Mouse (Mus musculus): ENCODE data around the gene Wscd2. TPM values are rescaled to one million over a fixed set of nuclear protein-coding genes. Genes with fewer than 3 reads are reported as not detected.

The Wscd2 gene
- 2.2 and 2.7 TPM in 2 replicates for polyA plus RNA-seq (2014; fragmentation: Nextera tagmentation; extraction: Ambion mirVana)

- Histone ChIP-seq H3K9ac (replicated peaks; ENCODE audit: low read length) (peak within 1 kb of the TSS; percentile 71), H3K4me1 (ENCODE audit: control insufficient read depth, insufficient read depth, low read length) (peaks cover 2% of the 10 kb centered on the region; the same call in 1 of the 2 replicates), H3K36me3 (replicated peaks; ENCODE audit: control insufficient read depth, insufficient read depth, low read depth, low read length) (no peaks in the 10 kb centered on the region), H3K9me3 (replicated peaks; ENCODE audit: control insufficient read depth, low read length) (no peaks in the 10 kb centered on the region), H3K4me3 (ENCODE audit: low read depth, low read length) (peak within 1 kb of the TSS; percentile 48), H3K27ac (replicated peaks; ENCODE audit: low read depth, low read length) (no peak within 1 kb of the TSS), H3K27me3 (ENCODE audit: control insufficient read depth, insufficient read depth, low read length) (peaks cover 8% of the 10 kb centered on the region), H3K4me2 (ENCODE audit: low read depth, low read length) (peak within 1 kb of the TSS; percentile 95)
- WGBS, result 65% methylated on average over 6 of the region's 6 CpGs
- no peak for DNase-seq (ENCODE audit: low spot score)
- no peak for ATAC-seq (replicated peaks; ENCODE audit: insufficient number of reproducible peaks, low FRiP score, low TSS enrichment, low read depth)
Observed at GRCm38 (mm10) chr5:113490033-113490432, at the start of gene Wscd2. Gene Wscd2 (plus strand): TSS chr5:113490333.

- H3K4me2 ChIP-seq (ENCODE audit: low read depth, low read length), result no peak overlapping the region
- DNase-seq (ENCODE audit: low spot score) (no peak), ATAC-seq (replicated peaks; ENCODE audit: insufficient number of reproducible peaks, low FRiP score, low TSS enrichment, low read depth) (no peak)
- H3K4me1 ChIP-seq (ENCODE audit: control insufficient read depth, insufficient read depth, low read length), result no peaks in the 10 kb centered on the region
- no peaks in the 10 kb centered on the region for H3K36me3 ChIP-seq (replicated peaks; ENCODE audit: control insufficient read depth, insufficient read depth, low read depth, low read length)
- H3K9ac ChIP-seq (replicated peaks; ENCODE audit: low read length), result no peak overlapping the region
- H3K27ac ChIP-seq (replicated peaks; ENCODE audit: low read depth, low read length), result no peak overlapping the region
- no peak overlapping the region for H3K4me3 ChIP-seq (ENCODE audit: low read depth, low read length)
- no peaks in the 10 kb centered on the region for H3K27me3 ChIP-seq (ENCODE audit: control insufficient read depth, insufficient read depth, low read length)
- no peaks in the 10 kb centered on the region for H3K9me3 ChIP-seq (replicated peaks; ENCODE audit: control insufficient read depth, low read length)
- 36% methylated on average over 3 of the region's 3 CpGs for WGBS
Observed at GRCm38 (mm10) chr5:113442180-113442579, 48.0 kb upstream of the Wscd2 start.

- no peak overlapping the region for H3K9ac ChIP-seq (replicated peaks; ENCODE audit: low read length)
- no peaks in the 10 kb centered on the region for H3K4me1 ChIP-seq (ENCODE audit: control insufficient read depth, insufficient read depth, low read length)
- no peaks in the 10 kb centered on the region for H3K9me3 ChIP-seq (replicated peaks; ENCODE audit: control insufficient read depth, low read length)
- WGBS, result 63% methylated on average over 9 of the region's 9 CpGs
- no peak overlapping the region for H3K4me3 ChIP-seq (ENCODE audit: low read depth, low read length)
- ATAC-seq (replicated peaks; ENCODE audit: insufficient number of reproducible peaks, low FRiP score, low TSS enrichment, low read depth) (peak; percentile 51; the same call in 1 of the 2 replicates), DNase-seq (ENCODE audit: low spot score) (no peak)
- H3K36me3 ChIP-seq (replicated peaks; ENCODE audit: control insufficient read depth, insufficient read depth, low read depth, low read length), result no peaks in the 10 kb centered on the region
- H3K27ac ChIP-seq (replicated peaks; ENCODE audit: low read depth, low read length), result no peak overlapping the region
- H3K4me2 ChIP-seq (ENCODE audit: low read depth, low read length), result no peak overlapping the region
- no peaks in the 10 kb centered on the region for H3K27me3 ChIP-seq (ENCODE audit: control insufficient read depth, insufficient read depth, low read length)
Observed at GRCm38 (mm10) chr5:113448023-113448734, 42.0 kb upstream of the Wscd2 start.

- Histone ChIP-seq H3K9me3 (replicated peaks; ENCODE audit: control insufficient read depth, low read length) (no peaks in the 10 kb centered on the region), H3K9ac (replicated peaks; ENCODE audit: low read length) (no peak overlapping the region), H3K4me3 (ENCODE audit: low read depth, low read length) (no peak overlapping the region), H3K27me3 (ENCODE audit: control insufficient read depth, insufficient read depth, low read length) (no peaks in the 10 kb centered on the region), H3K27ac (replicated peaks; ENCODE audit: low read depth, low read length) (no peak overlapping the region), H3K4me2 (ENCODE audit: low read depth, low read length) (no peak overlapping the region), H3K4me1 (ENCODE audit: control insufficient read depth, insufficient read depth, low read length) (no peaks in the 10 kb centered on the region), H3K36me3 (replicated peaks; ENCODE audit: control insufficient read depth, insufficient read depth, low read depth, low read length) (no peaks in the 10 kb centered on the region)
- ATAC-seq (replicated peaks; ENCODE audit: insufficient number of reproducible peaks, low FRiP score, low TSS enrichment, low read depth) (no peak), DNase-seq (ENCODE audit: low spot score) (no peak)
- 73% methylated on average over 3 of the region's 3 CpGs for WGBS
Observed at GRCm38 (mm10) chr5:113449336-113449735, 40.8 kb upstream of the Wscd2 start.

GRCm38 (mm10) chr5:113452691-113453090 is 37.4 kb upstream of the Wscd2 start:
- WGBS, result 5% methylated on average over 1 of the region's 1 CpGs
- Histone ChIP-seq H3K27ac (replicated peaks; ENCODE audit: low read depth, low read length) (no peak overlapping the region), H3K4me1 (ENCODE audit: control insufficient read depth, insufficient read depth, low read length) (no peaks in the 10 kb centered on the region), H3K9me3 (replicated peaks; ENCODE audit: control insufficient read depth, low read length) (no peaks in the 10 kb centered on the region), H3K9ac (replicated peaks; ENCODE audit: low read length) (no peak overlapping the region), H3K36me3 (replicated peaks; ENCODE audit: control insufficient read depth, insufficient read depth, low read depth, low read length) (no peaks in the 10 kb centered on the region), H3K4me2 (ENCODE audit: low read depth, low read length) (no peak overlapping the region), H3K4me3 (ENCODE audit: low read depth, low read length) (no peak overlapping the region), H3K27me3 (ENCODE audit: control insufficient read depth, insufficient read depth, low read length) (no peaks in the 10 kb centered on the region)
- ATAC-seq (replicated peaks; ENCODE audit: insufficient number of reproducible peaks, low FRiP score, low TSS enrichment, low read depth) (no peak), DNase-seq (ENCODE audit: low spot score) (no peak)

GRCm38 (mm10) chr5:113453356-113453755 is 36.8 kb upstream of the Wscd2 start:
- H3K4me3 ChIP-seq (ENCODE audit: low read depth, low read length), result no peak overlapping the region
- H3K27me3 ChIP-seq (ENCODE audit: control insufficient read depth, insufficient read depth, low read length), result no peaks in the 10 kb centered on the region
- 0 out of 2 replicates have a peak, but pooled peaks have one; percentile 40 for ATAC-seq (replicated peaks; ENCODE audit: insufficient number of reproducible peaks, low FRiP score, low TSS enrichment, low read depth)
- no peaks in the 10 kb centered on the region for H3K4me1 ChIP-seq (ENCODE audit: control insufficient read depth, insufficient read depth, low read length)
- H3K4me2 ChIP-seq (ENCODE audit: low read depth, low read length), result no peak overlapping the region
- peak; percentile 27 for DNase-seq (ENCODE audit: low spot score)
- 0 out of 2 replicates have a peak overlapping the region, but pooled peaks have one; percentile 35 for H3K27ac ChIP-seq (replicated peaks; ENCODE audit: low read depth, low read length)
- WGBS, result 1% methylated on average over 4 of the region's 4 CpGs
- no peaks in the 10 kb centered on the region for H3K9me3 ChIP-seq (replicated peaks; ENCODE audit: control insufficient read depth, low read length)
- H3K9ac ChIP-seq (replicated peaks; ENCODE audit: low read length), result no peak overlapping the region
- H3K36me3 ChIP-seq (replicated peaks; ENCODE audit: control insufficient read depth, insufficient read depth, low read depth, low read length), result no peaks in the 10 kb centered on the region

- H3K4me3 ChIP-seq (ENCODE audit: low read depth, low read length), result no peak overlapping the region
- no peak overlapping the region for H3K9ac ChIP-seq (replicated peaks; ENCODE audit: low read length)
- H3K36me3 ChIP-seq (replicated peaks; ENCODE audit: control insufficient read depth, insufficient read depth, low read depth, low read length), result no peaks in the 10 kb centered on the region
- H3K27me3 ChIP-seq (ENCODE audit: control insufficient read depth, insufficient read depth, low read length), result no peaks in the 10 kb centered on the region
- ATAC-seq (replicated peaks; ENCODE audit: insufficient number of reproducible peaks, low FRiP score, low TSS enrichment, low read depth) (no peak), DNase-seq (ENCODE audit: low spot score) (no peak)
- 90% methylated on average over 10 of the region's 10 CpGs for whole genome bisulfite sequencing
- no peak overlapping the region for H3K4me2 ChIP-seq (ENCODE audit: low read depth, low read length)
- no peaks in the 10 kb centered on the region for H3K9me3 ChIP-seq (replicated peaks; ENCODE audit: control insufficient read depth, low read length)
- no peaks in the 10 kb centered on the region for H3K4me1 ChIP-seq (ENCODE audit: control insufficient read depth, insufficient read depth, low read length)
- no peak overlapping the region for H3K27ac ChIP-seq (replicated peaks; ENCODE audit: low read depth, low read length)
Observed at GRCm38 (mm10) chr5:113456020-113456419, 34.1 kb upstream of the Wscd2 start.

GRCm38 (mm10) chr5:113456756-113457155 is 33.4 kb upstream of the Wscd2 start:
- 85% methylated on average over 4 of the region's 4 CpGs for WGBS
- Histone ChIP-seq H3K4me3 (ENCODE audit: low read depth, low read length) (no peak overlapping the region), H3K27ac (replicated peaks; ENCODE audit: low read depth, low read length) (no peak overlapping the region), H3K36me3 (replicated peaks; ENCODE audit: control insufficient read depth, insufficient read depth, low read depth, low read length) (no peaks in the 10 kb centered on the region), H3K27me3 (ENCODE audit: control insufficient read depth, insufficient read depth, low read length) (peaks cover 4% of the 10 kb centered on the region; the same call in 1 of the 2 replicates), H3K9ac (replicated peaks; ENCODE audit: low read length) (no peak overlapping the region), H3K4me1 (ENCODE audit: control insufficient read depth, insufficient read depth, low read length) (no peaks in the 10 kb centered on the region; the same call in 1 of the 2 replicates), H3K9me3 (replicated peaks; ENCODE audit: control insufficient read depth, low read length) (no peaks in the 10 kb centered on the region), H3K4me2 (ENCODE audit: low read depth, low read length) (no peak overlapping the region)
- DNase-seq (ENCODE audit: low spot score) (no peak), ATAC-seq (replicated peaks; ENCODE audit: insufficient number of reproducible peaks, low FRiP score, low TSS enrichment, low read depth) (no peak)
